Mouse (Mus musculus): ENCODE data around the gene Prl8a9.

The Prl8a9 gene

DNA sequence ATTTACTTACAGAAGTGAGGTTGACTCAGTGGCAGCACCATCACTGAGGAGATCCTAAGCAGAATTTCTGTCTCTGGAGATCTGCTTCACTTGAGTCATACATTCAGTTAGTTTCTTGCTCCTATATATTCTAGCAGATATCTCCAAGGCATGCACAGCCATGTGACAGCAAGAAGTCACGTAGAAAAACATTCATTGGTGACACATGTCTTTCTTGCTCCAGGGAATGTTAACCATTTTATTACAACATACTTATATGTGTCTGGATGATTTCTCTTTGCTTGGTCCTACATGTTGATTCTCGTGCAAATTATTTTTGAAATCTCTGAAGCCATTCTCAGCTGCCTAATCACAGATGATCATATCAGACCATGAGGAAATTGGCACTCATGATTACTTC is at the start of gene Prl8a9:
TSS of gene Prl8a9 (minus strand) at position 101 of the 400 bp plus-strand sequence.
- in situ Hi-C loops (cut with MboI, MseI), result no loop called here

DNA sequence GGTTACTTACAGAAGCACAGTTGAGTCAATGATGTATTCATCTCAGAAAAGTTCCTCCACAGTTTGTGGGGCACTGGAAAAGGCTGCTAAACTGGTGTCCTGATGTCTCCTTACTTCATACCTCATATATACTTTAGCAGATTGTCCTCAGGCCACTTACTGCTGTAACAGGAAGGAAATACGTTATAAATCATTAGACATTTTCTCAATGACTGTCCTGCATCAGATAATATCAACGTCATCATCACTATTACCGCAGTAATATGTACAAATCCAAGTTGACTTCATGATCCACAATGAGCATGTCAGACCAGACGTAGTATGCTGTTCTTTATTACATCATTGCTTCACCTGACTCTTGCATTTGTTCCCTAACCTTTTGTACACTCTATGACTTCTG is 46.1 kb upstream of the Prl8a9 start, which contains the start of gene Prl7b1:
TSS of gene Prl7b1 (minus strand) at position 101 of the 400 bp plus-strand sequence.
- in situ Hi-C loops (cut with MboI, MseI), result no loop called here

DNA sequence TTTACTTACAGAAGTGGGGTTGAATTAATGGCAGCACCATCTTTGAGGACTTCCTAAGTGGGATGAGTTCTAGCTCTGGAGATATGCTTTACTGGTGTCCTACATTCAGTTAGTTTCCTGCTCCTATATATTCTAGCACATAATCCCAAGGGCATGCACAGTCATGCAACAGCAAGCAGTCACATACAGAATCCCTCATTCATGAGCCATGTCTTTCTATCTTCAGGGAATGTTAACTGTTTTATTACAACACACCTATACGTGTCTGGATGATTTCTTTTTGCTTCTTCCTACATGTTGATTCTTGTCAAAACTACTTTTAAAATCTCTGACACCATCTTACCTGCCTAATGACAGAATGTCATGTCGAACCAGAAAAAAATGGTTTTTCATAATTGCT is 17.7 kb upstream of the Prl8a9 start, which contains the start of gene Prl8a1:
TSS of gene Prl8a1 (minus strand) at position 101 of the 400 bp plus-strand sequence.
- in situ Hi-C loops (cut with MboI, MseI), result no loop called here

DNA sequence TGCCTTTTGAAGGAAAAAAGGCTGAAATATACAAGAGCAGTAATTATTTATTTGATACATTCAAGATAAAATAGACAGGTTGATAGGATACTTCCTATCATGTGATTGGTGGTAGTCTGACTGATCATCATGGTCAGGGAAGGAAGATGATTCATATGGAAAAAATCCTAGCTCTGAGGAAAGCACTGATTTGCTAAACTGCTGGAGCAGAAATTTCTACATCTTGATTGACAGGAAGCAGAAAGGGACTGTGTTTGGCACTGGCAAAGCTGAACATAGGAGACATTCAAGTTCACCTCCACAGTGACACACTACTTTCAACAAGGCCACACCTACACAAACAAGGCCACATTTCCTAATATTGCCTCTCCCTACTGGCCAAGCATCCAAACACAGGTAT is 11.1 kb downstream of the Prl8a9 start:
- in situ Hi-C loops (cut with MboI, MseI), result no loop called here

DNA sequence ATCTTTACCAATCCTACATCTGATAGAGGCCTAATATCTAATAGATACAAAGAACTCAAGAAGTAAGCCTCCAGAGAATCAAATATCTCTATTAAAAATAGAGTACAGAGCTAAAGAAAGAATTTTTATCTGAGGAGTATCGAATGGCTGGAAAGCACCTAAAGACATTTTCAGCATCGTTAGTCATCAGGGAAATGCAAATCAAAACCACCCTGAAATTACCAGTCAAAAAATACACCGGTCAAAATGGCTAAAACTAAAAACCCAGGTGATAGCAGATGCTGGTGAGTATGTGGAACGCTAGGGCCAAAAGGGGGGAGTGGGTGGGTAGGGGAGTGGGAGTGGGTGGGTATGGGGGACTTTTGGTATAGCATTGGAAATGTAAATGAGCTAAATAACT is 41.2 kb downstream of the Prl8a9 start:
- in situ Hi-C loops (cut with MboI, MseI), result no loop called here

DNA sequence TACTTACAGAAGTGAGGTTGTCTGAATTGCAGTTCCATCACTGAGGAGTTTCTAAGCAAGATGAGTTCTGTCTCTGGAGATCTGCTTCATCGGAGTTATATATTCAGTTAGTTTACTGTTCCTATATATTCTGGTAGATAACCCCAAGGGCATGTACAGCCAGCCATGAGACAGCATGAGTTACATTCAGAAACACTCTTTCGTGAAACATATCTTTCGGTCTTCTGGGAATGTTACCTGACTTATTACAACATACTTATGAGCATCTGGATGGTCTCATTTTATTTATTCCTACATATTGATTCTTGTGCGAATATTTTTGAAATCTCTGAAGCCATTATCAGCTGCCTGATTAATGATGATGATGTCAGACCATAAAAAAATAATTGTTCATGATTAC is 51.3 kb downstream of the Prl8a9 start, which contains the start of gene Prl8a8:
TSS of gene Prl8a8 (minus strand) at position 101 of the 400 bp plus-strand sequence.
- in situ Hi-C loops (cut with MboI, MseI), result no loop called here

All from T-helper 2 cell (primary cell).